Mouse (Mus musculus) thymus, adult 2 months (tissue): ENCODE measurements around the gene Prtg.

Experiments used
- CTCF ChIP-seq: fragments of 200-500 bp; IDR thresholded peaks from 2 replicates; pipeline ENCODE4 v1.5.1; 2012; ENCODE audit warnings: mild to moderate bottlenecking, control low read depth, low read length, moderate library complexity, borderline replicate concordance; ENCODE audit not compliant: control insufficient read depth, poor library complexity, insufficient read depth; ENCODE audit errors: extremely low read depth
- POLR2A ChIP-seq: fragments of 200-500 bp; IDR thresholded peaks from 2 replicates; pipeline ENCODE4 v1.6.1; 2012; ENCODE audit warnings: mild to moderate bottlenecking, low read length, control low read depth, moderate library complexity; ENCODE audit not compliant: control insufficient read depth, poor library complexity, insufficient read depth; ENCODE audit errors: extremely low read depth

GRCm38 (mm10) chr9:72880225-72880960, 73.7 kb downstream of the Prtg start:
- TF ChIP-seq CTCF (no peak), POLR2A (no peak)
